Mouse (Mus musculus): ENCODE measurements around the gene Slc37a1. TPM values are rescaled to one million over a fixed set of nuclear protein-coding genes. Genes with fewer than 3 reads are reported as not detected.

The Slc37a1 gene
- polyA plus RNA-seq, 1 experiment from 2014 or later, result 5.9 TPM

GRCm38 (mm10) chr17:31370221-31370620 lies 83.6 kb downstream of the Slc37a1 start:
- Histone ChIP-seq H3K36me3 (ENCODE audit: insufficient read depth) (no peaks in the 10 kb centered on the region), H3K9ac (no peak overlapping the region), H3K4me3 (ENCODE audit: low read depth, low read length) (no peak overlapping the region), H3K9me3 (ENCODE audit: low read depth, low read length) (no peaks in the 10 kb centered on the region), H3K4me2 (no peak overlapping the region), H3K4me1 (ENCODE audit: insufficient read depth) (no peaks in the 10 kb centered on the region), H3K27me3 (ENCODE audit: insufficient read depth, low read length) (no peaks in the 10 kb centered on the region), H3K27ac (ENCODE audit: low read depth) (no peak overlapping the region)
- DNase-seq (no peak), ATAC-seq (ENCODE audit: insufficient read depth) (no peak)
- WGBS, result 68% methylated on average over 2 of the region's 2 CpGs
- TF ChIP-seq CTCF (IDR thresholded peaks at IDR 0.05; ENCODE audit: low read depth), result no peak

GRCm38 (mm10) chr17:31370931-31371330 lies 84.3 kb downstream of the Slc37a1 start:
- no peak overlapping the region for H3K4me3 ChIP-seq (ENCODE audit: low read depth, low read length)
- no peak for TF ChIP-seq CTCF (IDR thresholded peaks at IDR 0.05; ENCODE audit: low read depth)
- DNase-seq (no peak), ATAC-seq (ENCODE audit: insufficient read depth) (no peak)
- H3K4me1 ChIP-seq (ENCODE audit: insufficient read depth), result no peaks in the 10 kb centered on the region
- no peaks in the 10 kb centered on the region for H3K36me3 ChIP-seq (ENCODE audit: insufficient read depth)
- H3K4me2 ChIP-seq, result no peak overlapping the region
- H3K9ac ChIP-seq, result no peak overlapping the region
- no peaks in the 10 kb centered on the region for H3K9me3 ChIP-seq (ENCODE audit: low read depth, low read length)
- no peak overlapping the region for H3K27ac ChIP-seq (ENCODE audit: low read depth)
- H3K27me3 ChIP-seq (ENCODE audit: insufficient read depth, low read length), result no peaks in the 10 kb centered on the region

- H3K36me3 ChIP-seq (ENCODE audit: insufficient read depth), result no peaks in the 10 kb centered on the region
- no peak overlapping the region for H3K27ac ChIP-seq (ENCODE audit: low read depth)
- DNase-seq (peak; percentile 90), ATAC-seq (ENCODE audit: insufficient read depth) (no peak)
- H3K4me3 ChIP-seq (ENCODE audit: low read depth, low read length), result no peak overlapping the region
- WGBS, result 11% methylated on average over 7 of the region's 7 CpGs
- no peaks in the 10 kb centered on the region for H3K9me3 ChIP-seq (ENCODE audit: low read depth, low read length)
- H3K4me1 ChIP-seq (ENCODE audit: insufficient read depth), result no peaks in the 10 kb centered on the region
- TF ChIP-seq CTCF (IDR thresholded peaks at IDR 0.05; ENCODE audit: low read depth), result peak; percentile 94
- H3K27me3 ChIP-seq (ENCODE audit: insufficient read depth, low read length), result no peaks in the 10 kb centered on the region
- H3K4me2 ChIP-seq, result no peak overlapping the region
- no peak overlapping the region for H3K9ac ChIP-seq
Observed at GRCm38 (mm10) chr17:31377961-31378360, 91.4 kb downstream of the Slc37a1 start.

- Histone ChIP-seq H3K9ac (no peak overlapping the region), H3K4me2 (no peak overlapping the region), H3K4me1 (ENCODE audit: insufficient read depth) (no peaks in the 10 kb centered on the region), H3K4me3 (ENCODE audit: low read depth, low read length) (no peak overlapping the region), H3K27ac (ENCODE audit: low read depth) (no peak overlapping the region), H3K36me3 (ENCODE audit: insufficient read depth) (no peaks in the 10 kb centered on the region), H3K9me3 (ENCODE audit: low read depth, low read length) (no peaks in the 10 kb centered on the region), H3K27me3 (ENCODE audit: insufficient read depth, low read length) (no peaks in the 10 kb centered on the region)
- ATAC-seq (ENCODE audit: insufficient read depth), result no peak
- no peak for DNase-seq
- no peak for TF ChIP-seq CTCF (IDR thresholded peaks at IDR 0.05; ENCODE audit: low read depth)
- WGBS, result 70% methylated on average over 10 of the region's 10 CpGs
Observed at GRCm38 (mm10) chr17:31378361-31378761, 91.8 kb downstream of the Slc37a1 start.

- TF ChIP-seq CTCF (IDR thresholded peaks at IDR 0.05; ENCODE audit: low read depth), result peak; percentile 25; the same call in 1 of the 2 replicates
- Histone ChIP-seq H3K4me3 (ENCODE audit: low read depth, low read length) (no peak overlapping the region), H3K9ac (no peak overlapping the region), H3K4me1 (ENCODE audit: insufficient read depth) (no peaks in the 10 kb centered on the region), H3K27me3 (ENCODE audit: insufficient read depth, low read length) (no peaks in the 10 kb centered on the region), H3K9me3 (ENCODE audit: low read depth, low read length) (no peaks in the 10 kb centered on the region), H3K27ac (ENCODE audit: low read depth) (no peak overlapping the region), H3K36me3 (ENCODE audit: insufficient read depth) (no peaks in the 10 kb centered on the region), H3K4me2 (no peak overlapping the region)
- 67% methylated on average over 2 of the region's 2 CpGs for WGBS
- no peak for DNase-seq
- no peak for ATAC-seq (ENCODE audit: insufficient read depth)
Observed at GRCm38 (mm10) chr17:31379086-31379485, 92.5 kb downstream of the Slc37a1 start.

- 70% methylated on average over 8 of the region's 8 CpGs for WGBS
- Histone ChIP-seq H3K36me3 (ENCODE audit: insufficient read depth) (no peaks in the 10 kb centered on the region), H3K4me3 (ENCODE audit: low read depth, low read length) (no peak overlapping the region), H3K27me3 (ENCODE audit: insufficient read depth, low read length) (no peaks in the 10 kb centered on the region), H3K9me3 (ENCODE audit: low read depth, low read length) (no peaks in the 10 kb centered on the region), H3K4me1 (ENCODE audit: insufficient read depth) (no peaks in the 10 kb centered on the region), H3K9ac (no peak overlapping the region), H3K4me2 (no peak overlapping the region), H3K27ac (ENCODE audit: low read depth) (no peak overlapping the region)
- ATAC-seq (ENCODE audit: insufficient read depth), result no peak
- TF ChIP-seq CTCF (IDR thresholded peaks at IDR 0.05; ENCODE audit: low read depth), result no peak
- DNase-seq, result no peak
Observed at GRCm38 (mm10) chr17:31379863-31380262, 93.3 kb downstream of the Slc37a1 start.

- Histone ChIP-seq H3K9ac (no peak overlapping the region), H3K4me2 (no peak overlapping the region), H3K36me3 (ENCODE audit: insufficient read depth) (no peaks in the 10 kb centered on the region), H3K9me3 (ENCODE audit: low read depth, low read length) (no peaks in the 10 kb centered on the region), H3K4me3 (ENCODE audit: low read depth, low read length) (no peak overlapping the region), H3K27me3 (ENCODE audit: insufficient read depth, low read length) (no peaks in the 10 kb centered on the region), H3K27ac (ENCODE audit: low read depth) (no peak overlapping the region), H3K4me1 (ENCODE audit: insufficient read depth) (peaks cover 18% of the 10 kb centered on the region)
- DNase-seq, result no peak
- ATAC-seq (ENCODE audit: insufficient read depth), result no peak
- 59% methylated on average over 6 of the region's 6 CpGs for WGBS
- TF ChIP-seq CTCF (IDR thresholded peaks at IDR 0.05; ENCODE audit: low read depth), result no peak
Observed at GRCm38 (mm10) chr17:31383320-31383719, 96.7 kb downstream of the Slc37a1 start.

Data from lung, embryonic 14.5 days (tissue).